Mouse (Mus musculus) mammary gland, adult 2 months (tissue): ENCODE results near the gene Emx2. TPM values are rescaled to one million over a fixed set of nuclear protein-coding genes. Genes with fewer than 3 reads are reported as not detected.

Source experiments
- polyA plus RNA-seq: library from polyadenylated mRNA; depleted of rRNA; stranded (reverse); fragments of >200 nt; gene quantifications from 2 replicates; pipeline ENCODE4 v1.2.3, GENCODE M21; 2012; ENCODE audit warnings: low replicate concordance; rRNA removed

Emx2 gene
- 1.6 and 5.6 TPM in 2 replicates for polyA plus RNA-seq

GRCm38 (mm10) chr19:59457951-59458742, at the start of gene Emx2:
Emx2 (plus strand) TSS chr19:59458372.

Other genes starting within 250 kb of the Emx2 start
- not detected in 2 replicates for gene Kcnk18, start 239.2 kb upstream of the Emx2 start, polyA plus RNA-seq
- gene Slc18a2, start 197.5 kb upstream of the Emx2 start, polyA plus RNA-seq: 0.87 and 1.6 TPM in 2 replicates
- 2,093 and 2,874 TPM in 2 replicates for gene Rps12-ps3, start 136.1 kb upstream of the Emx2 start, polyA plus RNA-seq
- 5.0 and 12.0 TPM in 2 replicates for gene Pdzd8, start 112.6 kb upstream of the Emx2 start, polyA plus RNA-seq